21 mouse cellular contexts compared by ENCODE assay signal in the genomic region with DNA sequence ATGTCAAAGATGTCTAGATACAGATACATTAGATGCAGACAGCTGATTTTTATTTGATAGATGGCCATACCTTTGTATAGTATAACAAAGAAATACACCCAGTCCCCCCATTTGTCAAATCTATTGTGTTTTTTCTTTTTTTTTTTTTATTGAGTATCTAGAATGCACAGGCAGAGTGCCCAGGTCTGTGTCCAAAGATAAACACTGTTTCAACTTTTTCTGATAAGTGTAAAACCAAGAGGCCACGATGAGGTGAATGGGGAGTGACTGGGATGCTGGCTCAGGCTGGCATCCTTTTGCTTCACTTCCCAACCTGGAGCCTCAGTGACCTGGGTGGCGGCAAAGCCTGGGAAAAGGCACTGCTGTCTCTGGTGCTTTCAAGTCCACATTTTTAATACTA. TPM values are rescaled to one million over a fixed set of nuclear protein-coding genes. Genes with fewer than 3 reads are reported as not detected.
DNase-seq lines count a peak whose midpoint lies in the region; ATAC-seq and TF ChIP-seq lines count a peak whose summit lies in the region.
"Had no signal": no experiment of that assay in that cellular context is flagged by ENCODE, and none has a peak within 500 bp of the region (broad histone marks: within the 10 kb centered on the region; RNA-seq: fewer than 3 reads in every experiment).

No protein-coding gene starts in this region.

- peak; percentile 61 for ATAC-seq in liver, embryonic 13.5 days (ENCODE audit: low read depth)
- ATAC-seq in megakaryocyte progenitor cell, adult 5-6 weeks (replicated peaks; ENCODE audit: poor library complexity) = peak; percentile 58
- no peak for ATAC-seq in activated CD4-positive, CD25-positive, alpha-beta regulatory T cell, adult 4 months
- ATAC-seq: forebrain, postnatal 0 days; intestine, embryonic 16.5 days had no signal

- H3K4me1 ChIP-seq in MEL (ENCODE audit: control insufficient read depth in 1 of 2, insufficient read depth in 2 of 2, low read length in 2 of 2) = peaks cover 0 to 6% of the 10 kb centered on the region in 2 experiments; a peak in 2 of 4 replicates
- peaks cover 11% of the 10 kb centered on the region for H3K4me1 ChIP-seq in liver, embryonic 13.5 days (replicated peaks)
- H3K4me1 ChIP-seq: embryonic facial prominence, embryonic 15.5 days; forebrain, embryonic 10.5 days had no signal

- no peak for TF ChIP-seq RAD21 in MEL (IDR thresholded peaks at IDR 0.05; ENCODE audit: low read depth, low read length)

- no peak for TF ChIP-seq POLR2A in MEL (IDR thresholded peaks at IDR 0.05; ENCODE audit: control insufficient read depth in 1 of 2, insufficient read depth in 1 of 2, low read depth in 1 of 2, low read length in 2 of 2, poor library complexity in 1 of 2)

- no peak overlapping the region for H3K27ac ChIP-seq in MEL (ENCODE audit: control insufficient read depth, low read depth, low read length)
- no peak overlapping the region for H3K27ac ChIP-seq in liver, embryonic 13.5 days
- H3K27ac ChIP-seq: embryonic facial prominence, embryonic 15.5 days; forebrain, embryonic 10.5 days; hindbrain, embryonic 14.5 days had no signal

- no peaks in the 10 kb centered on the region for H3K9me3 ChIP-seq in MEL (replicated peaks; ENCODE audit: insufficient read depth, low read length)
- H3K9me3 ChIP-seq in liver, embryonic 13.5 days (replicated peaks) = no peaks in the 10 kb centered on the region
- H3K9me3 ChIP-seq: embryonic facial prominence, embryonic 15.5 days; forebrain, embryonic 10.5 days had no signal

- H3K36me3 ChIP-seq in MEL (ENCODE audit: control insufficient read depth in 1 of 2, insufficient read depth in 2 of 2, low read length in 2 of 2) = peaks cover 0 to 4% of the 10 kb centered on the region in 2 experiments; a peak in 2 of 4 replicates
- no peaks in the 10 kb centered on the region for H3K36me3 ChIP-seq in liver, embryonic 13.5 days
- H3K36me3 ChIP-seq: embryonic facial prominence, embryonic 15.5 days; forebrain, embryonic 10.5 days had no signal

- no peak overlapping the region for H3K4me3 ChIP-seq in MEL (ENCODE audit: control insufficient read depth in 1 of 2, insufficient read depth in 1 of 2, low read depth in 2 of 2, low read length in 2 of 2)
- H3K4me3 ChIP-seq in liver, embryonic 13.5 days (replicated peaks) = no peak overlapping the region
- H3K4me3 ChIP-seq: embryonic facial prominence, embryonic 15.5 days; erythroblast, embryonic 14.5 days; forebrain, embryonic 10.5 days had no signal

- no peak for TF ChIP-seq CTCF in MEL (IDR thresholded peaks at IDR 0.05 in 2 of 3, conservative IDR thresholded peaks at IDR 0.05 in 1 of 3; ENCODE audit: control insufficient read depth in 1 of 3, insufficient read depth in 1 of 3, low read depth in 2 of 3, low read length in 3 of 3, poor library complexity in 1 of 3, severe bottlenecking in 1 of 3)

- 37% methylated on average over 2 of the region's 2 CpGs for WGBS in liver, embryonic 13.5 days (ENCODE audit: insufficient replicate concordance)

- no peak overlapping the region for H3K9ac ChIP-seq in MEL (ENCODE audit: control insufficient read depth, low read depth, low read length, poor library complexity, severe bottlenecking)
- no peak overlapping the region for H3K9ac ChIP-seq in liver, embryonic 13.5 days
- H3K9ac ChIP-seq: embryonic facial prominence, embryonic 15.5 days; forebrain, postnatal 0 days; hindbrain, embryonic 14.5 days had no signal

- H3K4me2 ChIP-seq in liver, embryonic 13.5 days = no peak overlapping the region
- H3K4me2 ChIP-seq: embryonic facial prominence, embryonic 15.5 days; hindbrain, embryonic 14.5 days had no signal

- DNase-seq in MEL (ENCODE audit: low read depth, low spot score) = peak; percentile 17
- peak; percentile 21 for DNase-seq in c-Kit-positive CD71-positive TER-119-positive erythroid progenitor cells, embryonic 14.5 days (ENCODE audit: low spot score)
- DNase-seq in liver, embryonic 13.5 days = no peak
- DNase-seq in ovary, postnatal 10 days (ENCODE audit: low spot score) = no peak
- no peak for DNase-seq in right cerebral cortex, postnatal 36 days (ENCODE audit: low spot score in 2 of 2)
- DNase-seq: adrenal gland, adult 8-10 months; adrenal gland, postnatal 36 days; cerebellum, adult 2 months; cerebellum, postnatal 10 days; embryo, embryonic 11 days; forebrain, postnatal 0 days; gastrocnemius, postnatal 14 days; heart, postnatal 14 days had no signal

- no peaks in the 10 kb centered on the region for H3K79me2 ChIP-seq in MEL (ENCODE audit: control insufficient read depth, insufficient read depth, low read length, poor library complexity)

- peak; percentile 53 to 74 for TF ChIP-seq EP300 in MEL (IDR thresholded peaks at IDR 0.05; ENCODE audit: low read depth in 1 of 2, low read length in 2 of 2)

- H3K27me3 ChIP-seq in MEL (ENCODE audit: control insufficient read depth in 1 of 2, insufficient read depth in 2 of 2, low read length in 2 of 2) = no peaks in the 10 kb centered on the region
- no peaks in the 10 kb centered on the region for H3K27me3 ChIP-seq in liver, embryonic 13.5 days
- H3K27me3 ChIP-seq: CH12.LX; embryonic facial prominence, embryonic 15.5 days had no signal

TF ChIP-seq in MEL, 35 proteins besides CTCF, POLR2A, EP300 and RAD21:
- TF ChIP-seq ZNF384 (IDR thresholded peaks at IDR 0.05; ENCODE audit: low read depth, low read length) = peak; percentile 85
- peak; percentile 85 for TF ChIP-seq TCF12 (IDR thresholded peaks at IDR 0.05; ENCODE audit: low read depth, low read length)
- TF ChIP-seq RCOR1 (IDR thresholded peaks at IDR 0.05; ENCODE audit: low read depth, low read length) = no peak
- no peak for TF ChIP-seq ZC3H11A (IDR thresholded peaks at IDR 0.05; ENCODE audit: low read depth, low read length)
- TF ChIP-seq GATA1 (IDR thresholded peaks at IDR 0.05; ENCODE audit: low read depth, low read length) = peak; percentile 59
- peak; percentile 30 for TF ChIP-seq TAL1 (IDR thresholded peaks at IDR 0.05; ENCODE audit: low read length)
- TF ChIP-seq KAT2A (conservative IDR thresholded peaks at IDR 0.05; ENCODE audit: low read depth, low read length) = no peak

RNA-seq across cellular contexts. Expression of a gene that starts 54.4 kb away (rescaled TPM):
- not detected in 2 replicates for total RNA-seq in MEL (2012; rRNA removed)
- polyA plus RNA-seq in MEL (2012; ENCODE audit: insufficient read depth in 1 of 2, insufficient read length in 2 of 2, low read depth in 1 of 2, low replicate concordance in 2 of 2, missing spikeins in 1 of 2) = under 1 TPM in 1 of 2 experiments, not detected in 1; 0.14 TPM
- polyA plus RNA-seq in liver, embryonic 13.5 days (2015; fragmentation: Nextera tagmentation; extraction: Ambion mirVana) = 0.12 and 0.13 TPM in 2 replicates
- total RNA-seq in megakaryocyte progenitor cell, adult 5-6 weeks (2015) = 0.17 and 0.25 TPM in 2 replicates
- total RNA-seq in megakaryocyte progenitor cell, adult 5-6 weeks (2017) = 0.08 and 0.14 TPM in 2 replicates
- polyA plus RNA-seq in activated CD4-positive, CD25-positive, alpha-beta regulatory T cell, adult 4 months (2017; shearing (Covaris generic)) = 10 to 100 TPM; 13.9 to 14.8 TPM
- polyA plus RNA-seq: erythroblast, embryonic 14.5 days had no signal

Comparison
In these comparisons a context has a peak if more than half of its experiments do, and no peak if none do; other contexts are left out.
1. DNase-seq: peak in MEL (single experiment) and c-Kit-positive CD71-positive TER-119-positive erythroid progenitor cells, embryonic 14.5 days (single experiment); none in liver, embryonic 13.5 days (single experiment), ovary, postnatal 10 days (single experiment) and right cerebral cortex, postnatal 36 days (0 of 2).
2. RNA of a gene that starts 54.4 kb away (polyA plus RNA-seq): 13.9 to 14.8 TPM in activated CD4-positive, CD25-positive, alpha-beta regulatory T cell, adult 4 months; 0.14 TPM in MEL and 0.12 to 0.13 TPM in liver, embryonic 13.5 days; every median in the first group is over 10 times any median in the second.